Mouse (Mus musculus) embryonic fibroblast, embryonic 13.5 days (primary cell): ENCODE results near the gene 4930568D16Rik.

ENCODE experiments used
- CTCF ChIP-seq: IDR thresholded peaks from 2 replicates; pipeline ENCODE4 v1.5.1; 2011; ENCODE audit warnings: mild to moderate bottlenecking, control low read depth, low read length, moderate library complexity, borderline replicate concordance; ENCODE audit not compliant: insufficient read depth
- POLR2A ChIP-seq: IDR thresholded peaks from 2 replicates; pipeline ENCODE4 v1.6.1; 2011; ENCODE audit warnings: low read depth, mild to moderate bottlenecking, control low read depth, low read length, moderate library complexity

DNA sequence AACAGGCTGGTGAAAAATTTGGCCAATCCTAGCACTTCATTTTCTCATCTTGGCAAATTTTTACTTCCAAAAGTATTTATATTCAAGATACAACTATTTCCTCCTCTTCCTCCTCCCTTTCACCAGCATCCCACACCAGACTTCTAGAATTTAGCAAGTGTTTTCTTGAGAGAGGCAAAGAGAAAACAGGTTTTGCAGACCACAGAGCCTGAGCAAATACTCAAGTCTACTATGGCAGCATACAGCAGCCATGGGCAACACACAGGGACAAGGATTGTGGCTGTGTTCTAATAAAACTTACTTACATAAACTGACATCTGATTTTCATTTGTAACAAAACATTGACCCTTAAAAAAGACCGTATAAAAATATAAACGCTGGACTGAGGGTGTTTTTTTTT, 36.3 kb downstream of the 4930568D16Rik start:
- TF ChIP-seq CTCF (no peak), POLR2A (no peak)
